Mouse (Mus musculus) splenic B cell, adult 2 months (primary cell): ENCODE results near the gene Rdh13.
"Not testable (repeated sequence)": the region's sequence is repeated elsewhere in the genome, so short reads cannot be mapped to it uniquely, and the experiment has no call there.

Experiments used
- DNase-seq: peaks from one replicate; pipeline ENCODE4 v3.0.0-alpha.2; 2011; ENCODE audit warnings: low read depth, low spot score
- H3K27me3 ChIP-seq: 2 replicates; pipeline ENCODE4 v1.6.1; 2012; ENCODE audit warnings: mild to moderate bottlenecking, low read length, moderate library complexity, mixed read lengths; ENCODE audit not compliant: control insufficient read depth, poor library complexity, insufficient read depth, severe bottlenecking
- H3K36me3 ChIP-seq: 2 replicates; pipeline ENCODE4 v1.6.1; 2012; ENCODE audit warnings: mild to moderate bottlenecking, low read length, moderate library complexity, mixed read lengths; ENCODE audit not compliant: control insufficient read depth, poor library complexity, insufficient read depth, severe bottlenecking

The Rdh13 gene

DNA sequence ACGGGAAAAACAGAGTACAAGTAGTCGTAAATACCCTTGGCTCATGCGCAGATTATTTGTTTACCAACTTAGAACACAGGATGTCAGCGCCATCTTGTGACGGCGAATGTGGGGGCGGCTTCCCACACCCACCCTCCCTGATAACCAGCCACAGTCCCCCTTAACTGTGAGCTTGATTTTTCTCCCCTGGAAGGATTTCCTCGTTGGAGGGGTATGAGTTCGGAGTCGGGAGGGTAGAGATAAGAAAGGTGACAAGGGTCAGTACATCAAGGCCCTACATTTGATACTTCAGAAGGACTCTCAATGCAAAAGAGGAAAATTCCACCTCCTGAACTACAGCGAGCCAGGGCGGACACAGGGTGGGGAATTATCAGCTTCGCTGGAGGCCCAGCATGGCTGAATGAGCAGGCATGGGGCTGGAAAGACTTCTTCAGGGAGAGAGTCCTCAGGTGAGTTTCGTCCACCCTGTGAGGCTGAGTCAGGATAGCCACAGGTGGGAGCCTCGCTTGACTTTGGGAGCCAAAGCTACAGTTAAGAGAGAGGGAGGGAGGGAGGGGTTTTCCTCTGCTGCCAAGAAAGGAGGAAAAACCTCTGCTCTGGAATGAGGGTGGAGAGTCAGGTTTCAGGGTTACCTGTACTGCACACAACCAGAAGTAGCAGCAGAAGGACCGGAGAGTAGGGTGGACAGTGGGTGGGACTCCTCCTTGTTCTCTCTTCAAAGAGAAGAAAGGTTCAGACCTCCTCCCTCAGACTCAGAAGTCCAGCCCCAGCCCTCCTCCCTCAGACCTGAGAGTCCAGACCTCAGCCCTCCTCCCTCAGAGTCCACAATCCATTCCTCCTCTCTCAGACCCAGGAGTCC, 15.4 kb upstream of the Rdh13 start, which contains the start of gene Eps8l1:
Eps8l1 (plus strand) TSS at position 99 of the 859 bp plus-strand sequence.
- DNase-seq = peak; percentile 48
- H3K36me3 ChIP-seq = no peaks in the 10 kb centered on the region
- no peaks in the 10 kb centered on the region for H3K27me3 ChIP-seq

GRCm38 (mm10) chr7:4452644-4453043, 7.2 kb upstream of the Rdh13 start:
- no peaks in the 10 kb centered on the region; the same call in 1 of the 2 replicates for H3K27me3 ChIP-seq
- no peak for DNase-seq
- H3K36me3 ChIP-seq = no peaks in the 10 kb centered on the region

- H3K27me3 ChIP-seq = no peaks in the 10 kb centered on the region; the same call in 1 of the 2 replicates
- no peak for DNase-seq
- no peaks in the 10 kb centered on the region for H3K36me3 ChIP-seq
Observed at GRCm38 (mm10) chr7:4449211-4449610, 3.8 kb upstream of the Rdh13 start.

DNA sequence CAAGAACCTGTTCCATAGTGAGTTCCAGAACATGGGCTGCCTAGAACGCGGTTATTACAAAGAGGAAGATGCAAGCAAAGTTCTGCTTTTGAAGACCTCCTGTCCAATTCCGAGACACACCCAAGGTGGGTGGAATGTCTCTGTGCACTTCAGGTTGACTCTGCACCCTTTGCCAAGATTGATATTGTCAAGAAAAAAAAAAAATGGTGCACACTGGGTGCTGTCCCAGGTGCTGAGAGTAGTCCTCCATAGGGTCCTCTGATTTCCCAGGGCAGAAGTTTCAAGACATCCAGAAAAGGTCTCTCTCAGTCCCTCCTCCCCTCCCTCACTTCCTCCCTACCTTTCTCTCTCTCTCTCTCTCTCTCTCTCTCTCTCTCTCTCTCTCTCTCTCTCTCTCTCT, 3.0 kb upstream of the Rdh13 start:
- Histone ChIP-seq H3K36me3 (no peaks in the 10 kb centered on the region), H3K27me3 (no peaks in the 10 kb centered on the region; the same call in 1 of the 2 replicates)
- DNase-seq = no peak

DNA sequence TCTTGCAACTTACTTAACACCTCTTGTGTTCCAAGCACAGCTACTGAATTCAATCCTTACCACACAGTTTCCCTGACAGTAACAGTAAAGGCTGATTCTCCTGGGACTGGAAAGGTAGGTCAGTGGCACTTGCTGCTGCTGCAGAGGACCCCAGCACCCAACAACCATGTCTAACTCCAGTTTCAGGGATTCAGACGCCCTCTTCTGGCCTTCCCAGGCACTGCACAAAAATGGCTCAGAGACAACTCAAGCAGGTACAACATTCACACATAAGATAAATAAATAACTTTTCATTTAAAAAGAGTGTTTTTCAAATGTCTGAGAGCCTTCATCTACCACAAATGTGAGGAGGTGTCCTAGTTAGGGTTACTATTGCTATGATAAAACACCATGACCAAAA, 1.7 kb upstream of the Rdh13 start:
- no peaks in the 10 kb centered on the region; the same call in 1 of the 2 replicates for H3K27me3 ChIP-seq
- peak; percentile 47 for DNase-seq
- no peaks in the 10 kb centered on the region; the same call in 1 of the 2 replicates for H3K36me3 ChIP-seq

GRCm38 (mm10) chr7:4440549-4440948, 4.9 kb downstream of the Rdh13 start:
- peaks cover 2% of the 10 kb centered on the region; the same call in 1 of the 2 replicates for H3K36me3 ChIP-seq
- H3K27me3 ChIP-seq = no peaks in the 10 kb centered on the region
- no peak for DNase-seq

DNA sequence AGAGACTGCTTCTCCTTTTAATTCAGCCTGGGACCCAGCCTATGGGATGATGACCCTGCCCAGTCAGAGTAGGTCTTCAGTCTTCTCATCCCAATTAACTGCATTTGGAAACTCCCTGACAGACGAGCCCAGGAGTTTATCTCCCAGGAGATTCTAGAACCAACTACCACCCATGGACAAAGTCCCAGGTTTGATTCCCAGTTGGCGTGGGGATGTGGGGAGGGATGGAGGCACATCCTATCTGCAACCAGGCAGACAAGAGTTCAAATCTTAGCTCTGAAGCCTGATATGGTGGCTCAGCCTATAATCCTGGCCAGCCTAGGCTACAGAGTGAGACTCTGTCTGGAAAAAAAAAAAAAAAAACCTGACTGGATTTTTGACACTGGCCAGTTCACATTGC, 7.7 kb downstream of the Rdh13 start:
- H3K36me3 ChIP-seq = peaks cover 3% of the 10 kb centered on the region; the same call in 1 of the 2 replicates
- H3K27me3 ChIP-seq = no peaks in the 10 kb centered on the region
- DNase-seq = no peak

DNA sequence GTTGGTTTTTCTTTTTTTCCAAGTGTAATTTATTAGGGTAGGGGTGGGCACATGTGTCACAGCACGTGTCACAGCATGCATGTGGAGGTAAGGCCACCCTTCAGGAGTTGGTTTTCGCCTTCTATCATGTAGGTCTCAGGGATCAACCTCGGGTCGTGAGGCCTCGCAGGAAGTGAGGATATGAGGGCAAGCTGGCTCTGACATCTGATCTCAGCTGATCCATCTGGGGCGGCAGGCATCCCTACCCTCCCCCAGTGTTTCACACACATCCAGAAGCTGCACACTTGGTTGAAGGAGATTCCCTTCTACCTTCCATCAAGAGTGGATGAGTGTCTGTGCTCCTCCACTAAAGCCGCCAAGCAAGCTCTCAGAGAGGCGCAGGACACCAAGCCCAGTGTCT, 13.4 kb downstream of the Rdh13 start:
- Histone ChIP-seq H3K36me3 (peaks cover 3% of the 10 kb centered on the region; the same call in 1 of the 2 replicates), H3K27me3 (no peaks in the 10 kb centered on the region)
- no peak for DNase-seq

DNA sequence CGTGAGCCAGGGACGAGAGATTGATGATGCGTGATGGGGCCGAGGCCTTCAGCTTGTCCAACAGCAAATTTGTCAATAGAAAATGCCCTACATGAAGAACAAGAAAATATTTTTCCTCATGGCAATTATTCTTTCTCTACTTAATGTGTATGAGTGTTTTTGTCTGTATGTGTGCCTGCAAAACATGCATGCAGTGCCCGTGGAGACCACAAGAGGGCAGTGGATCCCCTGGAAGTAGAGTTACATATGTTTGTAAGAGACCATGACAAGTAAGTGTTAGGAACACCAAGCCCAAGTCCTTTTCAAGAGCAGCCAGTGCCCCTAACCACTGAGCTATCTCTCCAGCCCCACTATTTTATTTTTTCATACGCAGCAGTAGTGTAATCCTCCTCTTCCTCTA, 13.9 kb downstream of the Rdh13 start:
- peak; percentile 85 for DNase-seq
- Histone ChIP-seq H3K27me3 (no peaks in the 10 kb centered on the region), H3K36me3 (peaks cover 3% of the 10 kb centered on the region; the same call in 1 of the 2 replicates)

DNA sequence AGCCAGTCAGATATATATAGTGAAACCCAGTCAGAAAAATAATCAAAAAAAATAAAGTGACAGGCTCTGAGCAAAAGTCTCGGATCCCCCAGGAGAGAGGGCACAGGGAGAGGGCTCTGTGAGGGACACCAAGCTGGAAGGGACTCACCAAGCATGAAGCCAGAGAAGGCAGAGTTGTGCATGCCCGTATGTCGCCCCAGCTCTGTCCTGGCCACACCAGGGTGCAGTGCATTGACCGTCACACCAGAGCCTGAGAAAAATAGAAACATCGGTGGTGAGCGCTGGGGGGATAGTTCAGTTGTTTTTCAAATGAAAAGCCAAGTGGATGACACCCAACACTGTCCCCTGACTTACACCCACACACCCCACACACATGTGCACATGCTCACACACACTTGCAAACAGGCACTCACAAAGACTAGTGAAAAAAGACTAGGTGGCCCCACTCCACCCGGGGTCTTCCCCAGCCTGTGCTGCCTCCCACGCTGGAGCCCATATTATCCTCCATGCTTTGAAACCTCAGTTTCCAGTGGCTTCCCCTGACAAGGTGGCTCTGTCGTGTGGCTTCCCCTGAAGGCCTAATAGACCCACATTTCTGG, 15.1 kb downstream of the Rdh13 start:
- no peaks in the 10 kb centered on the region for H3K27me3 ChIP-seq
- no peak for DNase-seq

GRCm38 (mm10) chr7:4427161-4427912, 18.1 kb downstream of the Rdh13 start:
- H3K36me3 ChIP-seq = no peaks in the 10 kb centered on the region; the same call in 1 of the 2 replicates
- DNase-seq = peak; percentile 96
- no peaks in the 10 kb centered on the region for H3K27me3 ChIP-seq

More for the DNA sequence above, 15.1 kb downstream of the Rdh13 start:
- peaks cover 2% of the 10 kb centered on the region; the same call in 1 of the 2 replicates for H3K36me3 ChIP-seq

- Histone ChIP-seq H3K36me3 (no peaks in the 10 kb centered on the region), H3K27me3 (no peaks in the 10 kb centered on the region)
- DNase-seq = peak; percentile 55
Observed at GRCm38 (mm10) chr7:4420230-4420629, 25.2 kb downstream of the Rdh13 start.

- H3K36me3 ChIP-seq = no peaks in the 10 kb centered on the region
- no peaks in the 10 kb centered on the region for H3K27me3 ChIP-seq
- no peak for DNase-seq
Observed at GRCm38 (mm10) chr7:4419681-4420080, 25.8 kb downstream of the Rdh13 start.

- not testable (repeated sequence) for DNase-seq, H3K27me3 ChIP-seq, H3K36me3 ChIP-seq
Observed at GRCm38 (mm10) chr7:4412406-4412805, 33.0 kb downstream of the Rdh13 start.
